Mouse (Mus musculus): ENCODE measurements around the gene Plin5. TPM values are rescaled to one million over a fixed set of nuclear protein-coding genes. Genes with fewer than 3 reads are reported as not detected.
A peak's percentile ranks its signal among the peaks of the same experiment; 100 is the strongest.

Gene Plin5
- polyA plus RNA-seq, 1 experiment from 2014 or later: 0.86 TPM

GRCm38 (mm10) chr17:56141702-56142605 is 24.6 kb upstream of the Plin5 start:
- WGBS: under 1% methylated on average over 44 of the region's 47 CpGs
- peak overlapping the region; percentile 36; the same call in 1 of the 2 replicates for H3K9ac ChIP-seq

GRCm38 (mm10) chr17:56139858-56140595 is 22.6 kb upstream of the Plin5 start, which contains the start of gene Sema6b:
Gene Sema6b (minus strand): TSS chr17:56140343.
- peak within 1 kb of the TSS; percentile 36 for H3K9ac ChIP-seq
- peak; percentile 24; the same call in 1 of the 2 replicates for TF ChIP-seq CTCF (IDR thresholded peaks at IDR 0.05; ENCODE audit: low read depth)
- no peaks in the 10 kb centered on the region for H3K4me1 ChIP-seq (ENCODE audit: insufficient read depth)
- H3K27ac ChIP-seq (ENCODE audit: low read depth): no peak within 1 kb of the TSS
- H3K4me2 ChIP-seq: peak within 1 kb of the TSS; percentile 100
- no peaks in the 10 kb centered on the region for H3K36me3 ChIP-seq (ENCODE audit: insufficient read depth)
- peaks cover 68% of the 10 kb centered on the region for H3K27me3 ChIP-seq (ENCODE audit: insufficient read depth, low read length)
- peak; percentile 35 for ATAC-seq (ENCODE audit: insufficient read depth)
- 1% methylated on average over 79 of the region's 79 CpGs for WGBS
- no peaks in the 10 kb centered on the region for H3K9me3 ChIP-seq (ENCODE audit: low read depth, low read length)
- peak within 1 kb of the TSS; percentile 65 for H3K4me3 ChIP-seq (ENCODE audit: low read depth, low read length)
- peak; percentile 83 for DNase-seq

More at GRCm38 (mm10) chr17:56141702-56142605, 24.6 kb upstream of the Plin5 start:
- ATAC-seq (ENCODE audit: insufficient read depth) (peak; percentile 29; the same call in 1 of the 2 replicates), DNase-seq (peak; percentile 58)
- H3K9me3 ChIP-seq (ENCODE audit: low read depth, low read length): no peaks in the 10 kb centered on the region
- H3K4me3 ChIP-seq (ENCODE audit: low read depth, low read length): peak overlapping the region; percentile 29
- peaks cover 81% of the 10 kb centered on the region for H3K27me3 ChIP-seq (ENCODE audit: insufficient read depth, low read length)
- H3K4me2 ChIP-seq: peak overlapping the region; percentile 71
- TF ChIP-seq CTCF (IDR thresholded peaks at IDR 0.05; ENCODE audit: low read depth): no peak
- no peaks in the 10 kb centered on the region for H3K4me1 ChIP-seq (ENCODE audit: insufficient read depth)
- H3K27ac ChIP-seq (ENCODE audit: low read depth): no peak overlapping the region
- H3K36me3 ChIP-seq (ENCODE audit: insufficient read depth): no peaks in the 10 kb centered on the region

- WGBS: 6% methylated on average over 21 of the region's 21 CpGs
- no peak for DNase-seq
- no peaks in the 10 kb centered on the region for H3K9me3 ChIP-seq (ENCODE audit: low read depth, low read length)
- H3K27ac ChIP-seq (ENCODE audit: low read depth): no peak overlapping the region
- H3K4me2 ChIP-seq: peak overlapping the region; percentile 100
- no peak; the same call in 1 of the 2 replicates for ATAC-seq (ENCODE audit: insufficient read depth)
- H3K4me3 ChIP-seq (ENCODE audit: low read depth, low read length): peak overlapping the region; percentile 65
- no peak for TF ChIP-seq CTCF (IDR thresholded peaks at IDR 0.05; ENCODE audit: low read depth)
- H3K9ac ChIP-seq: peak overlapping the region; percentile 36; the same call in 1 of the 2 replicates
- peaks cover 63% of the 10 kb centered on the region for H3K27me3 ChIP-seq (ENCODE audit: insufficient read depth, low read length)
- H3K36me3 ChIP-seq (ENCODE audit: insufficient read depth): no peaks in the 10 kb centered on the region
- 0 out of 2 replicates have a peak, but pooled peaks cover 2% of the 10 kb centered on the region for H3K4me1 ChIP-seq (ENCODE audit: insufficient read depth)
Measured at GRCm38 (mm10) chr17:56139355-56139754, 22.0 kb upstream of the Plin5 start.

- H3K36me3 ChIP-seq (ENCODE audit: insufficient read depth): no peaks in the 10 kb centered on the region
Measured at GRCm38 (mm10) chr17:56137839-56138613, 20.6 kb upstream of the Plin5 start.

GRCm38 (mm10) chr17:56136558-56136957 is 19.2 kb upstream of the Plin5 start:
- no peak overlapping the region for H3K9ac ChIP-seq
- WGBS: 74% methylated on average over 7 of the region's 7 CpGs
- 0 out of 2 replicates have a peak, but pooled peaks cover 6% of the 10 kb centered on the region for H3K4me1 ChIP-seq (ENCODE audit: insufficient read depth)
- no peaks in the 10 kb centered on the region for H3K36me3 ChIP-seq (ENCODE audit: insufficient read depth)
- DNase-seq (no peak), ATAC-seq (ENCODE audit: insufficient read depth) (no peak)
- no peak overlapping the region for H3K27ac ChIP-seq (ENCODE audit: low read depth)
- no peaks in the 10 kb centered on the region for H3K9me3 ChIP-seq (ENCODE audit: low read depth, low read length)
- TF ChIP-seq CTCF (IDR thresholded peaks at IDR 0.05; ENCODE audit: low read depth): no peak
- H3K4me3 ChIP-seq (ENCODE audit: low read depth, low read length): no peak overlapping the region
- H3K4me2 ChIP-seq: no peak overlapping the region
- H3K27me3 ChIP-seq (ENCODE audit: insufficient read depth, low read length): peaks cover 36% of the 10 kb centered on the region; the same call in 1 of the 2 replicates

More at GRCm38 (mm10) chr17:56137839-56138613, 20.6 kb upstream of the Plin5 start:
- WGBS: 18% methylated on average over 25 of the region's 25 CpGs
- Histone ChIP-seq H3K9me3 (ENCODE audit: low read depth, low read length) (no peaks in the 10 kb centered on the region), H3K27me3 (ENCODE audit: insufficient read depth, low read length) (peaks cover 51% of the 10 kb centered on the region), H3K9ac (no peak overlapping the region), H3K4me3 (ENCODE audit: low read depth, low read length) (no peak overlapping the region; the same call in 1 of the 2 replicates), H3K4me1 (ENCODE audit: insufficient read depth) (0 out of 2 replicates have a peak, but pooled peaks cover 6% of the 10 kb centered on the region), H3K27ac (ENCODE audit: low read depth) (no peak overlapping the region), H3K4me2 (peak overlapping the region; percentile 40; the same call in 1 of the 2 replicates)
- no peak for ATAC-seq (ENCODE audit: insufficient read depth)
- no peak for TF ChIP-seq CTCF (IDR thresholded peaks at IDR 0.05; ENCODE audit: low read depth)
- no peak for DNase-seq

GRCm38 (mm10) chr17:56134463-56134971 is 17.1 kb upstream of the Plin5 start:
- WGBS: 3% methylated on average over 27 of the region's 27 CpGs
- Histone ChIP-seq H3K9me3 (ENCODE audit: low read depth, low read length) (no peaks in the 10 kb centered on the region), H3K27ac (ENCODE audit: low read depth) (no peak overlapping the region), H3K27me3 (ENCODE audit: insufficient read depth, low read length) (peaks cover 17% of the 10 kb centered on the region; the same call in 1 of the 2 replicates), H3K36me3 (ENCODE audit: insufficient read depth) (no peaks in the 10 kb centered on the region), H3K4me3 (ENCODE audit: low read depth, low read length) (peak overlapping the region; percentile 22), H3K9ac (peak overlapping the region; percentile 29; the same call in 1 of the 2 replicates), H3K4me2 (peak overlapping the region; percentile 67), H3K4me1 (ENCODE audit: insufficient read depth) (0 out of 2 replicates have a peak, but pooled peaks cover 6% of the 10 kb centered on the region)
- peak; percentile 88 for TF ChIP-seq CTCF (IDR thresholded peaks at IDR 0.05; ENCODE audit: low read depth)
- ATAC-seq (ENCODE audit: insufficient read depth) (peak; percentile 13; the same call in 1 of the 2 replicates), DNase-seq (peak; percentile 69)

Measured in lung, embryonic 14.5 days (tissue).